Mouse (Mus musculus) megakaryocyte progenitor cell, adult 5-6 weeks (primary cell): ENCODE results near the gene Dhrs3. TPM values are rescaled to one million over a fixed set of nuclear protein-coding genes. Genes with fewer than 3 reads are reported as not detected.
A peak's percentile ranks its signal among the peaks of the same experiment; 100 is the strongest.

Experiments
- ATAC-seq: replicated peaks from 2 replicates; pipeline ENCODE4 v1.8.0; 2016; ENCODE audit warnings: mild to moderate bottlenecking, moderate TSS enrichment, inconsistent platforms; ENCODE audit not compliant: poor library complexity
- total RNA-seq, 2 experiments: library from RNA; stranded (forward) in 1 of 2; stranded (reverse) in 1 of 2; fragments of 157-497, 149-512 nt in 1 of 2; fragments of 200-1000 nt in 1 of 2; gene quantifications; 2 replicates each; pipeline versions ENCODE4 v1.2.3 to v1.2.4; 2015 to 2017

The Dhrs3 gene
- total RNA-seq (2015) (18.2 and 30.9 TPM in 2 replicates), total RNA-seq (2017) (26.4 and 27.2 TPM in 2 replicates)

DNA sequence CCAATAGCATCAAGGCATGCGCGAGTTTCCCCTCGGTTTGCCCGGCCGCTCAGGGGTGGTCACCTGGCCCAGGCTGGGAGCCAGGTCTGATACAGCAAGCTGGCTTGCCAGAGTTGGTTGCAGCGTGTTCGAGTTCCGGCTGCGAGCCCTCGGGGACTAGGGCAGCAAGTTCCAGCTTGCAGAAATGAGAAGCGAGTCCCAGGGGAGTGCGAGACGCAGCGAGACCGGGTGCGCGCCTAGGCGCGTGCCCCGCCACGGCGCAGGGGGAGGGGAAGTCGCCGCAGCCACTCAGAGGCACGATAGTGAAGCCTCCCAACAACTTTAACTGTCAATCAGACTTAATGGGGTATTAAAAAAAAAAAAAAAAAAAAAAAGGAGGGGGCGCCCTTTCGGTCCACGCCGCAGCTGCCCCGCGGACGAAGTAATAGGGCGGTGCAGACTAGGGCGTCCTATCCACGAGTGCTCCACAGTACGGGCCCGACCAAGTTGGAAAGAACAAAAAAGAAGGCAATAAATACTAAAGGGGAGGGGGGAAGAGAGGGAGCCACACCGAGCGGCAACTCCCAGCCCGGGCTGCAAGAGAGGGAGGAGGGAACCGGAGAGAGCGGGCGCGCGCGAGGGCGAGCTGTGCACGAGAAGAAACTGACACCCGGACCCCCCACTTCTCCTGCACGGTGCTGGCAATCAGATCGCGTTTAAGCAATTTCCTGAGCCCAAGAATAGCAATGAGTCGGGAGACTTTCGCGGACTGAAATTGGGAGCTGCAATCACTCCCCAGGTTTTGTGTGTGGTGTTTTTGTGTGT lies at the start of gene Dhrs3:
TSS of gene Dhrs3 (plus strand) at position 695 of the 804 bp plus-strand sequence.
- peak; percentile 55 for ATAC-seq

DNA sequence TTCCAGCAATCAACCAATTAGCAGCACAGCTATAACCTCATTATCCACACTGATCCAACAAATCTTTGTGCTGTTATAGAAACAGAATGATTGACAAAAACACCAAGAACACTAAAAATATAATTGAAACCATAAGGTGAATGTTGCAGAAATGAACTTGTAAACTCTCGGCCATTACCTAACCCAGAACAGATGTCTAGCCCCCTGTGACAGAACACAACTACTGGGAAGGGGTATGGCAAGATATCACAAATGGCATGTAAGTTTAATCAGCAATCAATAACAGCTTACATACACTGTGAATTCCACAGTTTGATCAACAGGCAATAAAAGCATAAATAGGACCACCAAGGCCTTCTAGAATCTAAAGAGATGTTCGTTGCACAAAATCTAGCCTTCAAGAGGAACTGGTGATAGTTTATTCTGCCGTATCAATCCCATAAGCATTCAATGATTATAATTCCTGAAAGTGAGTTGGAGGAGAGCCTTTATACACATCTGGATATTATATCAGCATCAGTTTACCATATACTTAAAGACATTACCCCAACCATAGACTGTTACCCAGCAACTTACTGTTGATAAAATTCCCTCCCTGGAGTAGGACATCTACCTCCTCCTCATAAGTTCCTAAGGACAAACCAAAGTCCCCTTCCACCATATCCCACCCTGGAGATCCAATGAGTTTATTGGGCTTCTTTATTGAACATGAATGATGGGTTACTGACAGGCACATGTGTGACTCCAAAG lies 30.7 kb upstream of the Dhrs3 start:
- no peak for ATAC-seq

DNA sequence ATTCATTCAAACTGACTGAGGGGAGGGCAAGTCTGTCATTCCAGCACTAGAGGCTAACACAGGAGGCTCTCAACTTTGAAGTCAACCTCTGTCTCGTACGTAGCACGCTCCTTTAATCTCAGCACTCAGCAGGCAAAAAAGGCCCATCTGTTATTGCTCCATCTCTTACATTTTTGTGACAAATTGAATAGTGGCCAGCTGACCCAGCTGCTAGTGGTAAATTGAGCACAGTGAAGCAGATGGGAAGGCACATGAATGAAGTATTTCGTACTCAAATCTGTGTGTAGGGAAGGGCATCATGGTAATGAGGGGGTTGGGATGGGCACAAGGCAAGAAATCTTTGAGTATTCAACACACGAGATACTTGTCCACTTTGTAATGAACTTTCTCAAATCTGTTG lies 24.7 kb upstream of the Dhrs3 start:
- ATAC-seq = no peak

DNA sequence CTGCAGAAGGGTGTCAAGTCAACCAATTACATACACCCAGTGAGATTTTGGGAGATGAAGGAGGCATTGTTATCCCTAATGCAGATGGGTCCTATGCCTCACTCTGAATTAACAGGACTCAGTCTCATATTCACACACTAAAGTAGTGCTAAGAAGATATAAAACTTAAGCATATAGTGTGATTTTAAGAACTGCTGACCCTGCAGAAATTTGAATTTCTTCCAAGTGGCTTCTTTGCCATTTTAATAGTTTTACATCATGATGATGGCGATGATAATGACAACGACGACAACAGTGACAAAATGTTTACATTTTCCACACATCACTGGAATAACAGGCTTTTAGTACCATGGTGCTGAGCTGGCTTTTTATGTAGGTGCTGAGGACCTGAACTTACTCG lies 24.0 kb upstream of the Dhrs3 start:
- no peak for ATAC-seq

DNA sequence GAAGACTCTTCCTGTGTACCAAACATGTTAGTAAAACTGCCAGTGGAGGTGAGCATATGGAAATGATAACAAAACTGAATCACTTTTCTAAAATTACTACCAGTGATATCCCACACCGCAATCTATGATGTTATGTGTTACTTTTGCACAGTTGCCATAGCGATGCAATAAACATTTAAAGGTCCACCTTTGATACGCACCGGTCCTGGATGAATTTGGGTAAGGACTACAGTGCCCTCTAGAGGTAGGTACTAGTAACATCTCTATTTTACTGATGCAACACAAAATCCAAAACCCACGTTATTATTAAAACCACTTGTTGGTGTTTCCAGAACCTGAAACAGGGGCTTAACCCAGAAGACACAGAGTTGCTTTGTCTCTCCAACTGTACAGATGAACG lies 19.7 kb upstream of the Dhrs3 start:
- ATAC-seq = peak; percentile 97

DNA sequence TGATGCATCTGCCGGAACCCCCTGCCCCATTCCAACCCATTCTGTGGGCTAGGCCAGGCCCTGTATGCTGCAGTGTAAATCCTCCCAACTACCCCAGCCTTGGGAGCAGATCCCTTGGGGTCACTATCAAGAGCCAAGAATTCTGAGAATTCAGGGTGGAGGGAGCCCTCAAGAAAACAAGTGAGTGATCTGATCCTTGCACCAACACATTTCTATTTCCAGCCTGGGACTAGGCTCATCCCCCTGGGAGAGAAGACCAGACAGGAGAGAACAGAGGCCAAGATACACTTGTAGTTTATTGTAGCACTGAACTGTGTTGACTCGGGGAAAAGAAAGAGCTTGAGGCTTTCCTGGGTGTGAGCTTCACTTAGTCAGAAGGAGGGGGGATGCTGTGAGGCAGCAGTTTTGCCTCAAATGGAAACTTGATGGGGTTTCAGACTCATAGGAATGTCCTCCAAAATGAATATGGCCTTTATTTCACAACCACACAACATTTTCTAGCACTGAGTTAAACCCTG lies 17.0 kb upstream of the Dhrs3 start:
- ATAC-seq = no peak

DNA sequence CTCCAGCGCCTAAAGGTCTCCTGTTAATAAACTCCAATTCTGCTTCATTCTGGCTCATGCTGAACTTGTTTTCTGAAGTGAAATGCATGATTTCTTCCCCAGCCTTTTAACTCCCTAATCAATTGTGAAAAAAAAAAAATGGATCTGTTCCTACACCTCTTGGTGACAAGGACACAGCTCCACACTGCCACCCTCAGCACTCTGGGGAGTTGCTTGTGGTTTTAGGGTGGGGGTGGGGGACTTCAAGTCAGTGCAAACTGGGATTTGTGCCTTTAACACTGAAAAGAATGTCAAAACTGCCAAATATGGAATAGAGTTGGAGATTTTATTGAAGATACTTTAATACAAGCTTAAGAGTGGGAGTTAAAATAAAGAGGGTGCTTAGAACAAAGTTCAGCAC lies 13.1 kb upstream of the Dhrs3 start:
- ATAC-seq = no peak

DNA sequence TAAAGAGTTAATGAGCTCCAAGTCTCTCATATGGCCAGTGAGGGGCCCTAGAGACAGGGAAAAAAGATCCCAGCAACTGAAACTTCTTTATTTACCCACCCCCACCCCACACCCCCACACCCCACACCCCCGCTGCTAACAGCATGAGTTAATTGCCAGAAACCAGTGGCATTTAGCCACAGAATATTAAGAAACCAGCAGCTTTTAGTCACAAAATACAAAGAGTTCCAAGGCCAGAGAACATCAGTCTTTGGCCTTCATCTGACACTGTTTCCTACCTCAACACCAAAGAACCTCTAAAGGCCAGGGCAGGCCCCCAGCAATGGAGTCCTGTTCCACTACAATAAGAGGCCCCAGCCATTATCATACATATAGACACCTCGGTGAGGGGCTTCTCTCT lies 11.3 kb upstream of the Dhrs3 start:
- ATAC-seq = no peak

DNA sequence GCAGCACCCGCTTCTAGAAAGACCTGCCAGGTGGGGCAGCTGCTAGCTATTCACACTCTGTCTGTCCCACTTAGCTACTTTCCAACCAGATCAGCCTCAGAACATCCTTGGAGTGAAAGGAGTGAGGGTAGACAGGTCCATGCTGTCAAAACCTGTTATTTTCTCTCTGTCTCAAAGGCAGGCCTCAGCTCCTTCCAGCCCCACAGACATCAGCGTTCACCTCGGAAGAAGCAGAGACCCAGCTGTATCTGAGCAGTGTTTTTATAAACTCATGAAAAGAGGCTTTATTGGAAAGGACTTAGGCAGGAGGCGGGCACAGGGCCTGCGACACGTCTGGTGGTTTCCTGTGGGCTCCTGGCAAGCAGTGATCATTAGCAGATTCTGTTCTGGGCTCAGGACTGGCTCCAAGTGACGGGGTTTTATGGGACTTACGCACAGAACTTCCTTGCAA lies 9.7 kb upstream of the Dhrs3 start:
- ATAC-seq = 0 out of 2 replicates have a peak, but pooled peaks have one; percentile 10

DNA sequence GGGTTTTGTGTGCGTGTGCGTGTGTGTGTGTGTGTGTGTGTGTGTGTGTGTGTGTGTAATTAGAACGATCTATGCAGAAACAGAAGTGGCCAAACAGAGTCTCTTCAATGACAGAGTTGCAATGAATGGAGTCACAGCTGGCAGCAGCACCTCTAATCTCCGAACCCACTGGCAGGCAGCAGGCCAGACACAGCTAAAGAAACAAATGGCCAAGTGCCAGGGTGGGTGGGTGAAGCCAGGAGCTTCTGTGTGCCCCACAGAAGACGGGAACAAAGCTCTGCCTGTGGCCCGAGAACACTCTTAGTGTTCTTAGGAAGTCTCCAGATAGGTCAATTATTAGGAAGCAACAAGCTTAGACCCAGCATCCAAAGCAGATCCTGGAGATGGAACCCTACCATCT lies 6.2 kb upstream of the Dhrs3 start:
- ATAC-seq = no peak

DNA sequence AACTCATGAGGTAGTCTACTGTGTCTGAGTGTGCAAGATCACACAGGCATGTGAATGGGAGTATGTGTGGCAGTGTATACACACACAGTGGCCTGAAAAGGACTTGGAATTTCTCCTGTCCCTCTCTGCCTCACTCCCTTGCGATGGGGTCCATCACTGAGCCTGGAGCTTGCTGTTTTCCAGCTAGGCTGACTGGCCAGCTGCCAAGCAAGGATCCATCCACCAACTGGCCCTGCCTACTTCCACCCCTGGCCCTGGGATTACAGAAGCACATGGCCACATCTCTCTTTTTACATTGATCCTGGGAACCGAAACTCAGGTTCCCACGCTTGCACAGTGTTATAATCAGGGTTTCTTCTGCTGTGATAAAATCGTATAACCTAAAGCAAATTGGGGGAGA lies 3.9 kb upstream of the Dhrs3 start:
- ATAC-seq = no peak

DNA sequence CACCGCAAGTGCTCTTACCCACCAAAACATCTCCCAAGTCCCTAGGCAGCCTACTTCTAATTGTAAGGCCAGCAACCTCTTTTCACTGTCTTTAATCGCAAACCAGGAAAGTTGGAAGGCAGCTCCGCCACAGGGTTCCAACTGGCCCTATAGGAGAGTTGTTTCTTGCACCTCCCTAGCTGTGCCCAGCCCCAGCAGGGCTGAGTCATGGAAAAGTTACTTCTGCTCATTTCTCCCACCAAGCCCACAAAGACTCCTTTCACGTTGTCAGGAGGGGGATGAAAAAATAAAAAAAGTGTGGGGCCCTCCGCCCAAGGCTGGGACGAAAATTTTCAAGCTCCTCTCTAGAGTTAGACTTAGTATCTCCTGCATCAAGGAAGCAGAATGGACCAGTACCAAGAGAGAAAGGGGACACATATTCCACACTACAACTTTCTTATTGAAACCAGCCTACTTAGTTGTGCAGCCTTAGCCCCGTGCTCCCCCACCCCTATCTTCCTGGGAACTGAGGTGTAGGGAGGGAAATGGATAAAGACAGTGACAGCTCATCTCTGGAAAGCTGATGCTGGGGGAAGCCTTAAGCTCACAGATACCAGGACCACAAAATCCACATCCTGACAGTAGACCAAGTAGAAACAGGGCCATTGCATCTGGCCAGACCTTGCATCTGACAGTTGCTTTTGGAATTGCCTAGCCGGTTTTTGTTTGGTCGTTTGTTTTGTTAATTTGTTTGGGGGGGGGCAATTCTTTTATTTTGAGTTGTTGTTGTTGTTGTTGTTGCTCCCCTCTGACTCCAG lies 2.9 kb upstream of the Dhrs3 start:
- no peak for ATAC-seq

DNA sequence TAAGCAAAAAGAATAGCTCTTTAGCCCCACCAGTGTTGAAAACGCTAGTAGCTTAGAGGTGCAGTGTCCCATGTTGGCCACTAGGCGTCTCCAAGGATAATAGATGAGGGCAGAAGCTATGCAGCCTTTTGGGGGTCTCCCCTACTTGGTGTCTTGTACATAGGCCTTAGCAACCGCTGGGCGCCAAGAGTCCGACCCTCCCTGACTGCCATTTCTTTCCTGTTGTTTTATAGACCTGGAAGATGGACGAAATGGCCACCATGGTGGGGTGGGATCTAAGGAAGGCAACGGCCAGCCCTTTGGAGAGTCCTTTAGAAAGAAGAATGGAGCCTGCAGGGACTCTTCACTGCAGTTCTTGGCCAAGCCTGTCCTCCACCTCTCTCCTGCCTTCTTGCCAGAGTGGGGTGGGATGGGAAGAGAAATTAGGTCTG lies 1.9 kb upstream of the Dhrs3 start:
- peak; percentile 33 for ATAC-seq

DNA sequence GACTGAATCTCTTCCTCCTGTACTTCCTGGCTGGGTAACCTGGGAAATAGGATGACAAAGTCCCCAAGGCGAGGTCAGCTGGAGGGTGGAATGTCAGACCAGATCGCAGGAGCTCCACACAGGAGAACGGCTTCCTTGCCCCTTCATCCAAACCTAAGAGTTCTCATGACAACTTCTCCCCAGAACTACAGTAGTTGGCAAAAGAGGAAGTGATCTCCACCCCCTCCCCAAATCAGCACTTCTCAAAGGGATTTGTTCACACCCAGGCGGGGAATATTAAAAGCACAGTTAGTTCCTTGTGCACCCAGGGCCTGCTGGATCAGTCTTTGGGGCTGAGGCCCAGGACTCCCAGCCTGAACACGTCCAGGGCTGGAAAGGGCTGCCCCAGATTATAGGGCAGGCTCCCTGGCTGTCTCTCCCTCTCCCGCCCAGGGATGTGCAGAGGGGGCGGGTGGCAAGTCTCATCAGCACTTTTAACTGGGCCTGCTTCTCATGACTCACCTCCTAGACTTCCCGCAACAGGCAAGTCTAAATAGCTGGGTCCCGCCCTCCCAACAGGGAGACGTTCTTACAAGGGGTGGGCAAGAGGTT lies 1.4 kb upstream of the Dhrs3 start:
- peak; percentile 5 for ATAC-seq

DNA sequence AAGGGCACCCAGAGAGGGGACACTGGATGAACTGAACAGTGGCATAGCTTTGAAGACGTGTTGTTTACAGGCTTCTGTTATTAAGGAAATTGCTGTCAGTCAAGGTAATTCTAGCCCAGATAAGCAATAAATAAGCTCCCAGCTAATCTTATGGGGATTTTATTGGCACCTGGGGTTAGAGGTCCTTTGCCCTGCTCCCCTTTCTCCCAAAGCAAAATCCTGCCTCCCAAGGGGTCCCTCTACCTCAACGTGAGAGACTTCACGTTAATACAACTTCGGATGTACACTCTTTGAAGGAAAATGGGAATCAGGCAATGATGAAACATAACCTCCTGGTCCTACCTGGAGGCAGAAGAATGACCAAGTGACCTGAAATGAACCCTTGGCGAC lies 889 bp upstream of the Dhrs3 start:
- no peak for ATAC-seq

DNA sequence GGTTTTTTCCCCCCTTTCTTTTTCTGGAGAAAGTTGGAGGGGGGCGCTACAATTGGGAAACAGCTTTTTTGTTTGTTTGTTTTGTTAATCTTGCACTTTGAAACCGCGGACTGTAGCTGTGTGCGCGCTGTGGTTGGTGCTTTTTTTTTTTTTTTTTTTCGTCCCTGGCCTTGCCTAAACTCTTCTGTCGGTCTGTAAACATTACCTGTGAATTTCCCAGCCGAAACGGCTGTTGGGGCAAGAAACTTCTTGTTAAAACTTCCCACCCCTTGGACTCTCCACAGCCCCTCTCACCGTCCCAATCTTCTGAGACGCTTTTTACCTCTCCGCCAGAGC lies 278 bp downstream of the Dhrs3 start:
- peak; percentile 4; the same call in 1 of the 2 replicates for ATAC-seq

DNA sequence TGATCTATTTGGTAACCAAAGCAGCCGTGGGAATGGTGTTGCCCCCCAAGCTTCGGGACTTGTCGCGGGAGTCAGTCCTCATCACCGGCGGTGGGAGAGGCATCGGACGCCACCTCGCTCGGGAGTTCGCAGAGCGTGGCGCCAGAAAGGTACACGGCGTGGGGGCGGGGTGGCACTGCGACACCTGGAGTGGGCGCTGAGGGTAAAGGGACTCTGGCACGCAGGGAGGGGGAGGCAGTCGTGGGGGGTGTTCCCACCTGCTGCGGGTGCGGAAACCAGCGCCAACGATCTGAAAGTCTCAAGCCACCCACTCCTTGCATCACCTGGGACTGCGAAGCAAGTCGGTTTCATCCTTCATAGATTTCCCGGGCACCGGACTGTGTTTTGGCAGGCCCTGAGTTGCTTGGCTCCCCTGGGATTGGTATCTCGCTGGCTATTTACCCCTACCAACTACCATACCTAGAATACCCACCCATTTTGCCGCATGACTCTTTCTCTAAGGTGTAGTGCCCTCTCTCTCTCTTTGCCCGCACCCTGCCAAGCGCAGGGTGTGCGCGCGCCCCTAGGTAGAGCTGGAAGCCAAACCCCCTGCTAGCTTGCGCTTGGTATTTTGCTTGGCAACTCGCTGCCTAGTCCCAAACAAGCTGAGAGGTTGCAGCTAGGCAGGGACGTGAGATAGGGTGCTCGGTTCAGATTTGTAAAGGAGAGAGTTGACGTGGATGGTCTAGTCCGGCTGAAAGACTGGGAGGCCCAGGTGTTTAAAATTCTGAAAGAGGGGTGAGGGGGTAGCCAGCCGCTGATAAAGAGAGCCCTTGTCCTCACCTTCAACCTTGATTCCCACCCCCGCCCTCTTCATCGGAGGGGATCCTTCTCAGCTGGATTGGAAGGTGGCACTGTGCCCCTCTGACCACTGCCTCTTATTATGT lies 1.2 kb downstream of the Dhrs3 start:
- no peak for ATAC-seq

DNA sequence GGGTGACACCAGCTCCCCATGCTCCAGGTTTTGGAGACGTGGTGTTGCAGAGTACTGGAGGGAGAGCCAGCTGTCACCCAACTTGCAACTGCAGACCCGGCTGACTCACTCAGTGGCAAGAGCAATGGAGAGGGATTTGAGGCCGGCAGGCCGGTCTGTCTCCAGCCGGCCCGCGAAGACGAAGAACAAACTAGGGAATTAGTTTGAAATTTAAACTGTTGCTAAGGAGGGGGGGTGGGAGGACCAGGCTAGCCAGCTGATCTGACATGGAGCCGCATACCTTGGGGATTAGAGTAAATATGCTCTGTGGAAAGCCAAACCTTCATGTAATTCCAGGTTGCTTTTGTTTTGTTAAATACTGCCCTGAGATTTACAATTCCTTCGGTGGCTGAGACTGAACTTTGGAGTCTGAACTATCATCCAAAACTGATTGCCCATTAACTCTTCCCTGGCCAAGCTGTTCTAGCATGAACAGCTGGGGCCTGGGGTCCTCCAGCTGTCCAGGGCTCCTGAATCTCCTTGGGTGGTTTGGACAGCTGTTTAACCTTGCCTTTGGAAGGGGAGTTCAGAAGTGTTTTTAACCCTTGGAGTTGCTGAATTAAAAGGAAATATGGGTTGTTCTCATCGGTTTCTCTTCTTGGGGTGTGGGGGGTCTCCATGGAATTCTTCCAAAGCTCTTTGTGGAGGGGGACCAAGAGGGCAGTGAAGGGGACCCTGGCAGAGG lies 2.0 kb downstream of the Dhrs3 start:
- ATAC-seq = no peak

DNA sequence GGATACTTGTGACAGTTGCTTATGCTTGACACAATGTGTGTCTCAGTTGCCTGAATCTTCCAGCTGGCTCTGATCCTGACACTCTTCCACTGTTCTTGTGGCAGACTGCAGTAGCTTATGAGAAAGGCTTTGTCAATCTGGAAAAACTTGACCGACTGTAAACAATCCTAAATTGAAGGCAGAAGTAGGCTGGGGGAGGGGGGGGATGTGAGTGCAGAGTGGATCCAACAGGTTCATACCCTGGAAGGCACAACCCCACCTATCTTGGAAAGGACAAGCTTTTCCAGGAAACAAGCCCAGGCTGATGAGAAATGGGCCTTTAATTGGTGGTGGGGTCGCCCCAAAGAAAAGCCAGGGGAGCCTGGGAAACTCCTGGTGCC lies 2.6 kb downstream of the Dhrs3 start:
- no peak for ATAC-seq
